Mouse (Mus musculus): ENCODE results near the gene Asic5. TPM values are rescaled to one million over a fixed set of nuclear protein-coding genes. Genes with fewer than 3 reads are reported as not detected.

Asic5 gene
- polyA plus RNA-seq (2014; fragmentation: Nextera tagmentation; extraction: Ambion mirVana) = not detected in 2 replicates

DNA sequence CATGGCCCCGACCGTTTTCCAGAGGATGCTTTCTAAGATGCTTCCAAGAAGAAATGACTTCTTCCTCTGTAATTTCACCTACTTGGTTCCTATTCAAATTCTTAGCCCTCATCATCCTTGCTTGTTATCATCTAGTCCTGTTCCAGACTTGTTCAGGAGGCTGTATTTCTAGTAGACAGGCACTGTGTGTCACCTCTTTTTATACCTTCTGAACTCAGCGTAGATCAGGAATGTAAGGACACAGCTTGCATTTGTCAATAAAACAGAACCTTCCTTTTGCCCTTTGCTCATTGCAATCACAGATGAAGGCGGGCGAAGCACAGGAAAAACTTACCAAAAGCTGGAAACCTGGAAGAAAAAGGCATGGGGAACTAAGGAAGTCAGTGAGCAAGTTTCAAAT lies at the start of gene Asic5:
Gene Asic5, plus strand, starts transcription at position 301 of the 400 bp plus-strand sequence.
- Histone ChIP-seq H3K27me3 (ENCODE audit: control insufficient read depth, insufficient read depth, low read length) (no peaks in the 10 kb centered on the region), H3K4me2 (ENCODE audit: low read length) (no peak within 1 kb of the TSS), H3K27ac (replicated peaks in 1 of 2; ENCODE audit: control insufficient read depth in 1 of 2, insufficient read depth in 1 of 2, low read depth in 2 of 2, low read length in 2 of 2) (no peak within 1 kb of the TSS), H3K9me3 (ENCODE audit: control insufficient read depth, low read length) (no peaks in the 10 kb centered on the region), H3K4me3 (ENCODE audit: control insufficient read depth in 1 of 2, insufficient read depth in 1 of 2, low read depth in 1 of 2, low read length in 2 of 2) (no peak within 1 kb of the TSS), H3K9ac (ENCODE audit: low read length) (no peak within 1 kb of the TSS), H3K36me3 (ENCODE audit: control insufficient read depth, insufficient read depth, low read length) (no peaks in the 10 kb centered on the region), H3K4me1 (ENCODE audit: control insufficient read depth in 2 of 2, insufficient read depth in 2 of 2, low read length in 2 of 2) (no peaks in the 10 kb centered on the region)
- 80% methylated on average over 5 of the region's 5 CpGs for WGBS
- no peak for ATAC-seq (ENCODE audit: insufficient number of reproducible peaks, insufficient read depth, low FRiP score, low read depth)

GRCm38 (mm10) chr3:81933348-81933747 lies 48.7 kb upstream of the Asic5 start:
- Histone ChIP-seq H3K4me2 (ENCODE audit: low read length) (peak overlapping the region; percentile 58), H3K27ac (replicated peaks in 1 of 2; ENCODE audit: control insufficient read depth in 1 of 2, insufficient read depth in 1 of 2, low read depth in 2 of 2, low read length in 2 of 2) (0 out of 4 replicates have a peak overlapping the region, but pooled peaks of 1 of the 2 experiments have one; percentile 91)
- WGBS = 73% methylated on average over 4 of the region's 4 CpGs

DNA sequence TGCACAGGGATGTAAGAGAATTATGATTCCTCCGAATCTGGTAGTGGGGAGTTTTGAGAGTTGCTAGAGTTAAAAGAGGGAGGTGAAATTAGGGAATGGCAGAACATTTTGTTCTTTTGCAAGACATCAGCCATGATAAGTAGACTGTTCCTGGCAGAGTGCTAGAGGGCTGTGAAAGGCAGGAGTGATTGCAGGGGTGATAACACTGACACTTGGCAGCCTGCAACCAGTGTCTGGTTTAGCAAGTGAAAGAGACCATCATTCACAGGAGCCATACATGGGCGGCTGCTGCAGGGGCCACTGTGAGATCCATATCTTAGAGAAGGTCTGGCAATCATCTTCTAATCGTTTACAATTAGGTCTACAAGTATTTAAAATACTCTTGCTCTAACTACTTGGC lies 43.2 kb upstream of the Asic5 start:
- Histone ChIP-seq H3K9ac (ENCODE audit: low read length) (no peak overlapping the region), H3K9me3 (ENCODE audit: control insufficient read depth, low read length) (no peaks in the 10 kb centered on the region), H3K36me3 (ENCODE audit: control insufficient read depth, insufficient read depth, low read length) (no peaks in the 10 kb centered on the region), H3K27me3 (ENCODE audit: control insufficient read depth, insufficient read depth, low read length) (no peaks in the 10 kb centered on the region), H3K4me3 (ENCODE audit: control insufficient read depth in 1 of 2, insufficient read depth in 1 of 2, low read depth in 1 of 2, low read length in 2 of 2) (no peak overlapping the region), H3K4me2 (ENCODE audit: low read length) (no peak overlapping the region), H3K4me1 (ENCODE audit: control insufficient read depth in 2 of 2, insufficient read depth in 2 of 2, low read length in 2 of 2) (peaks cover 0 to 12% of the 10 kb centered on the region in 2 experiments; a peak in 2 of 4 replicates), H3K27ac (replicated peaks in 1 of 2; ENCODE audit: control insufficient read depth in 1 of 2, insufficient read depth in 1 of 2, low read depth in 2 of 2, low read length in 2 of 2) (no peak overlapping the region)
- ATAC-seq (ENCODE audit: insufficient number of reproducible peaks, insufficient read depth, low FRiP score, low read depth) = no peak
- 31% methylated on average over 3 of the region's 3 CpGs for WGBS

More at GRCm38 (mm10) chr3:81933348-81933747, 48.7 kb upstream of the Asic5 start:
- Histone ChIP-seq H3K9ac (ENCODE audit: low read length) (no peak overlapping the region), H3K36me3 (ENCODE audit: control insufficient read depth, insufficient read depth, low read length) (no peaks in the 10 kb centered on the region), H3K4me3 (ENCODE audit: control insufficient read depth in 1 of 2, insufficient read depth in 1 of 2, low read depth in 1 of 2, low read length in 2 of 2) (no peak overlapping the region), H3K4me1 (ENCODE audit: control insufficient read depth in 2 of 2, insufficient read depth in 2 of 2, low read length in 2 of 2) (peaks cover 0 to 9% of the 10 kb centered on the region in 2 experiments; a peak in 2 of 4 replicates), H3K27me3 (ENCODE audit: control insufficient read depth, insufficient read depth, low read length) (no peaks in the 10 kb centered on the region), H3K9me3 (ENCODE audit: control insufficient read depth, low read length) (no peaks in the 10 kb centered on the region)
- ATAC-seq (ENCODE audit: insufficient number of reproducible peaks, insufficient read depth, low FRiP score, low read depth) = no peak

- H3K36me3 ChIP-seq (ENCODE audit: control insufficient read depth, insufficient read depth, low read length) = no peaks in the 10 kb centered on the region
- H3K4me2 ChIP-seq (ENCODE audit: low read length) = no peak overlapping the region
- H3K4me1 ChIP-seq (ENCODE audit: control insufficient read depth in 2 of 2, insufficient read depth in 2 of 2, low read length in 2 of 2) = peaks cover 0 to 7% of the 10 kb centered on the region in 2 experiments; a peak in 1 of 4 replicates
- H3K27ac ChIP-seq (replicated peaks in 1 of 2; ENCODE audit: control insufficient read depth in 1 of 2, insufficient read depth in 1 of 2, low read depth in 2 of 2, low read length in 2 of 2) = no peak overlapping the region
- H3K4me3 ChIP-seq (ENCODE audit: control insufficient read depth in 1 of 2, insufficient read depth in 1 of 2, low read depth in 1 of 2, low read length in 2 of 2) = no peak overlapping the region
- ATAC-seq (ENCODE audit: insufficient number of reproducible peaks, insufficient read depth, low FRiP score, low read depth) = no peak
- no peaks in the 10 kb centered on the region for H3K9me3 ChIP-seq (ENCODE audit: control insufficient read depth, low read length)
- no peaks in the 10 kb centered on the region for H3K27me3 ChIP-seq (ENCODE audit: control insufficient read depth, insufficient read depth, low read length)
- H3K9ac ChIP-seq (ENCODE audit: low read length) = no peak overlapping the region
- 78% methylated on average over 3 of the region's 3 CpGs for WGBS
Observed at GRCm38 (mm10) chr3:81942341-81942740, 39.7 kb upstream of the Asic5 start.

DNA sequence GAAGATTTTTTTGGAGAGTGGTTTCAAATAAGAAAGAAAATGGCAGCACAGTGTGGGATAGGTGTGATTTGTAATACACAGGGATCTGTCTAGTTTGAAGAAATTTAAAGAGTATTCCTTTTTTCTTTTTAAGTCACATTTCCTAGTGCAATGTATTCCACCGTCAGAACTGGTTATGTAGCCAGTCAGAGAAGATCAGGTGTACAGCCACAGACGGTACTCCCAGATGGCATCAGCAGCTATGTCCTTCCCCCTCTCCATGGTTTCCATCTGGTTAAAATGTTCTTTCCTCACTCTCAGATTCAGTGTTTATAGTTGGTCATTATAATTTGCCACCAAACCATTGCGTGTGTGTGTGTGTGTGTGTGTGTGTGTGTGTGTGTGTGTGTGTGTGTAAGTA lies 39.0 kb upstream of the Asic5 start:
- no peak for ATAC-seq (ENCODE audit: insufficient number of reproducible peaks, insufficient read depth, low FRiP score, low read depth)
- H3K27ac ChIP-seq (replicated peaks in 1 of 2; ENCODE audit: control insufficient read depth in 1 of 2, insufficient read depth in 1 of 2, low read depth in 2 of 2, low read length in 2 of 2) = no peak overlapping the region
- no peaks in the 10 kb centered on the region for H3K9me3 ChIP-seq (ENCODE audit: control insufficient read depth, low read length)
- H3K27me3 ChIP-seq (ENCODE audit: control insufficient read depth, insufficient read depth, low read length) = no peaks in the 10 kb centered on the region
- WGBS = 89% methylated on average over 3 of the region's 3 CpGs
- H3K9ac ChIP-seq (ENCODE audit: low read length) = no peak overlapping the region
- H3K4me1 ChIP-seq (ENCODE audit: control insufficient read depth in 2 of 2, insufficient read depth in 2 of 2, low read length in 2 of 2) = peaks cover 0 to 7% of the 10 kb centered on the region in 2 experiments; a peak in 1 of 4 replicates
- H3K4me2 ChIP-seq (ENCODE audit: low read length) = no peak overlapping the region
- H3K4me3 ChIP-seq (ENCODE audit: control insufficient read depth in 1 of 2, insufficient read depth in 1 of 2, low read depth in 1 of 2, low read length in 2 of 2) = no peak overlapping the region
- H3K36me3 ChIP-seq (ENCODE audit: control insufficient read depth, insufficient read depth, low read length) = no peaks in the 10 kb centered on the region

- H3K36me3 ChIP-seq (ENCODE audit: control insufficient read depth, insufficient read depth, low read length) = no peaks in the 10 kb centered on the region
- no peak overlapping the region for H3K27ac ChIP-seq (replicated peaks in 1 of 2; ENCODE audit: control insufficient read depth in 1 of 2, insufficient read depth in 1 of 2, low read depth in 2 of 2, low read length in 2 of 2)
- no peak for ATAC-seq (ENCODE audit: insufficient number of reproducible peaks, insufficient read depth, low FRiP score, low read depth)
- H3K4me3 ChIP-seq (ENCODE audit: control insufficient read depth in 1 of 2, insufficient read depth in 1 of 2, low read depth in 1 of 2, low read length in 2 of 2) = no peak overlapping the region
- H3K4me1 ChIP-seq (ENCODE audit: control insufficient read depth in 2 of 2, insufficient read depth in 2 of 2, low read length in 2 of 2) = no peaks in the 10 kb centered on the region
- H3K4me2 ChIP-seq (ENCODE audit: low read length) = no peak overlapping the region
- no peaks in the 10 kb centered on the region for H3K9me3 ChIP-seq (ENCODE audit: control insufficient read depth, low read length)
- no peaks in the 10 kb centered on the region for H3K27me3 ChIP-seq (ENCODE audit: control insufficient read depth, insufficient read depth, low read length)
- 89% methylated on average over 7 of the region's 7 CpGs for WGBS
- H3K9ac ChIP-seq (ENCODE audit: low read length) = no peak overlapping the region
Observed at GRCm38 (mm10) chr3:81944851-81945393, 37.2 kb upstream of the Asic5 start.

- ATAC-seq (ENCODE audit: insufficient number of reproducible peaks, insufficient read depth, low FRiP score, low read depth) = no peak
Observed at GRCm38 (mm10) chr3:81949048-81949447, 33.0 kb upstream of the Asic5 start.

GRCm38 (mm10) chr3:81951785-81952184 lies 30.3 kb upstream of the Asic5 start:
- no peak for ATAC-seq (ENCODE audit: insufficient number of reproducible peaks, insufficient read depth, low FRiP score, low read depth)
- Histone ChIP-seq H3K4me1 (ENCODE audit: control insufficient read depth in 2 of 2, insufficient read depth in 2 of 2, low read length in 2 of 2) (no peaks in the 10 kb centered on the region), H3K27me3 (ENCODE audit: control insufficient read depth, insufficient read depth, low read length) (no peaks in the 10 kb centered on the region), H3K9ac (ENCODE audit: low read length) (no peak overlapping the region), H3K9me3 (ENCODE audit: control insufficient read depth, low read length) (no peaks in the 10 kb centered on the region), H3K36me3 (ENCODE audit: control insufficient read depth, insufficient read depth, low read length) (0 out of 2 replicates have a peak, but pooled peaks cover 5% of the 10 kb centered on the region), H3K4me3 (ENCODE audit: control insufficient read depth in 1 of 2, insufficient read depth in 1 of 2, low read depth in 1 of 2, low read length in 2 of 2) (no peak overlapping the region), H3K27ac (replicated peaks in 1 of 2; ENCODE audit: control insufficient read depth in 1 of 2, insufficient read depth in 1 of 2, low read depth in 2 of 2, low read length in 2 of 2) (no peak overlapping the region), H3K4me2 (ENCODE audit: low read length) (no peak overlapping the region)
- 70% methylated on average over 2 of the region's 2 CpGs for WGBS

More at GRCm38 (mm10) chr3:81949048-81949447, 33.0 kb upstream of the Asic5 start:
- 59% methylated on average over 1 of the region's 1 CpGs for WGBS
- H3K4me1 ChIP-seq (ENCODE audit: control insufficient read depth in 2 of 2, insufficient read depth in 2 of 2, low read length in 2 of 2) = no peaks in the 10 kb centered on the region
- H3K27me3 ChIP-seq (ENCODE audit: control insufficient read depth, insufficient read depth, low read length) = no peaks in the 10 kb centered on the region
- H3K9ac ChIP-seq (ENCODE audit: low read length) = no peak overlapping the region
- H3K4me3 ChIP-seq (ENCODE audit: control insufficient read depth in 1 of 2, insufficient read depth in 1 of 2, low read depth in 1 of 2, low read length in 2 of 2) = no peak overlapping the region
- no peak overlapping the region for H3K27ac ChIP-seq (replicated peaks in 1 of 2; ENCODE audit: control insufficient read depth in 1 of 2, insufficient read depth in 1 of 2, low read depth in 2 of 2, low read length in 2 of 2)
- no peak overlapping the region for H3K4me2 ChIP-seq (ENCODE audit: low read length)
- 0 out of 2 replicates have a peak, but pooled peaks cover 3% of the 10 kb centered on the region for H3K36me3 ChIP-seq (ENCODE audit: control insufficient read depth, insufficient read depth, low read length)
- H3K9me3 ChIP-seq (ENCODE audit: control insufficient read depth, low read length) = no peaks in the 10 kb centered on the region
